Mouse (Mus musculus) MEL (cell line): ENCODE results near the gene Cpsf4.

ENCODE experiments used
- EP300 ChIP-seq, 2 experiments: IDR thresholded peaks; 2 replicates each; pipeline ENCODE4 v1.6.1; 2011; ENCODE audit warnings: improper control_type of control experiment in 2 of 2, low read length in 2 of 2, low read depth in 1 of 2, mild to moderate bottlenecking in 1 of 2
- GATA1 ChIP-seq: IDR thresholded peaks from 2 replicates; pipeline ENCODE4 v1.6.1; 2011; ENCODE audit warnings: low read depth, low read length, improper control_type of control experiment
- JUND ChIP-seq: IDR thresholded peaks from 2 replicates; pipeline ENCODE4 v1.6.1; 2011; ENCODE audit warnings: low read depth, mild to moderate bottlenecking, improper control_type of control experiment, low read length
- KAT2A ChIP-seq: conservative IDR thresholded peaks from 2 replicates; pipeline ENCODE4 v1.6.1; 2012; ENCODE audit warnings: low read depth, low read length, improper control_type of control experiment, inconsistent platforms
- MYB ChIP-seq: IDR thresholded peaks from 2 replicates; pipeline ENCODE4 v1.6.1; 2011; ENCODE audit warnings: mild to moderate bottlenecking, low read depth, low read length, improper control_type of control experiment
- MYC ChIP-seq: IDR thresholded peaks from 2 replicates; pipeline ENCODE4 v1.6.1; 2011; ENCODE audit warnings: low read depth, mild to moderate bottlenecking, low read length, improper control_type of control experiment, moderate library complexity
- POLR2A ChIP-seq, 2 experiments: IDR thresholded peaks; 2 replicates each; pipeline ENCODE4 v1.6.1; 2011 to 2012; ENCODE audit warnings: low read length in 2 of 2, mild to moderate bottlenecking in 2 of 2, control low read depth in 1 of 2, improper control_type of control experiment in 1 of 2, low read depth in 1 of 2, moderate library complexity in 1 of 2; ENCODE audit not compliant: control insufficient read depth in 1 of 2, insufficient read depth in 1 of 2, poor library complexity in 1 of 2
- RAD21 ChIP-seq: IDR thresholded peaks from 2 replicates; pipeline ENCODE4 v1.6.1; 2011; ENCODE audit warnings: mild to moderate bottlenecking, low read depth, low read length, improper control_type of control experiment
- RCOR1 ChIP-seq: IDR thresholded peaks from 2 replicates; pipeline ENCODE4 v1.6.1; 2012; ENCODE audit warnings: low read depth, mild to moderate bottlenecking, inconsistent platforms, low read length, improper control_type of control experiment
- SIN3A ChIP-seq: IDR thresholded peaks from 2 replicates; pipeline ENCODE4 v1.6.1; 2012; ENCODE audit warnings: low read length, improper control_type of control experiment, inconsistent platforms
- USF2 ChIP-seq, 2 experiments: IDR thresholded peaks; 2 replicates each; pipeline ENCODE4 v1.6.1; 2011 to 2012; ENCODE audit warnings: improper control_type of control experiment in 2 of 2, low read length in 2 of 2, borderline replicate concordance in 1 of 2, inconsistent platforms in 1 of 2, low read depth in 1 of 2, mild to moderate bottlenecking in 1 of 2; ENCODE audit not compliant: insufficient read depth in 1 of 2

DNA sequence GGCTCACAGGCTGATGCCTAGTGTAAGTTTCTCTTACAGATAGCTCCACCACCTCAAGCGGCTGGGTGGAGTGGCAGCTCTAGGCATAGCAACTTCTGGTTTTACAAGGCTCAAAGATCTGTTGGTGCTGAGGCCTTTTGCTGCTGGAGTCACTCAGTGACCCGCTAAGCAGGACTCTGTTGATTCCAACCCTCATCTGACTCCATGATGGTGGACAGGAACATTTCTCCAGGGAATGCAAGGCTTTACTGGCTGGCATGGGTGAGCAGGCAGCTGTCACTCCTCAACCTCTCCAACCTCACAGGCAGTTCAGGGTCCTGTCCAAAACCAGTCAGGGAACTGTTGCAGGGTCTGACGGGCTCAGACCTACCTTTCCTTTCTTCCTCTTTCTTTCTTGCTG is 36.0 kb upstream of the Cpsf4 start:
- TF ChIP-seq SIN3A (no peak), GATA1 (no peak), MYC (no peak), KAT2A (no peak), JUND (no peak), POLR2A (IDR thresholded peaks at IDR 0.05; ENCODE audit: control insufficient read depth in 1 of 2, insufficient read depth in 1 of 2, low read depth in 1 of 2, low read length in 2 of 2, poor library complexity in 1 of 2) (peak in 1 of 2 experiments; percentile 0; a peak in 1 of 4 replicates), RAD21 (no peak), MYB (no peak), RCOR1 (no peak), EP300 (IDR thresholded peaks at IDR 0.05; ENCODE audit: low read depth in 1 of 2, low read length in 2 of 2) (no peak), USF2 (IDR thresholded peaks at IDR 0.05; ENCODE audit: borderline replicate concordance in 1 of 2, insufficient read depth in 1 of 2, low read depth in 1 of 2, low read length in 2 of 2) (no peak)
